Mouse (Mus musculus): ENCODE results near the gene Fbxw8.

Gene Fbxw8

GRCm38 (mm10) chr5:118071766-118072165 lies 83.5 kb downstream of the Fbxw8 start:
- DNase-seq, result no peak

GRCm38 (mm10) chr5:118069315-118069714 lies 85.9 kb downstream of the Fbxw8 start:
- peak; percentile 34 to 42 for DNase-seq

GRCm38 (mm10) chr5:118067984-118068494 lies 87.2 kb downstream of the Fbxw8 start:
- no peak for DNase-seq

GRCm38 (mm10) chr5:118067572-118067971 lies 87.7 kb downstream of the Fbxw8 start:
- no peak for DNase-seq

GRCm38 (mm10) chr5:118066828-118067227 lies 88.4 kb downstream of the Fbxw8 start:
- DNase-seq, result peak; percentile 35 to 57

GRCm38 (mm10) chr5:118065516-118066255 lies 89.6 kb downstream of the Fbxw8 start:
- DNase-seq, result no peak

GRCm38 (mm10) chr5:118064284-118064901 lies 90.9 kb downstream of the Fbxw8 start:
- no peak for DNase-seq

GRCm38 (mm10) chr5:118063181-118063621 lies 92.1 kb downstream of the Fbxw8 start:
- peak in 1 of 2 experiments; percentile 30 for DNase-seq

- no peak for DNase-seq
Measured at GRCm38 (mm10) chr5:118061391-118061790, 93.9 kb downstream of the Fbxw8 start.

- no peak for DNase-seq
Measured at GRCm38 (mm10) chr5:118059646-118060045, 95.6 kb downstream of the Fbxw8 start.

- no peak for DNase-seq
Measured at GRCm38 (mm10) chr5:118058858-118059257, 96.4 kb downstream of the Fbxw8 start.

- DNase-seq, result peak; percentile 56 to 64
Measured at GRCm38 (mm10) chr5:118057508-118058111, 97.7 kb downstream of the Fbxw8 start.

GRCm38 (mm10) chr5:118053205-118053604 lies 102.1 kb downstream of the Fbxw8 start:
- no peak for DNase-seq

GRCm38 (mm10) chr5:118051981-118052662 lies 103.1 kb downstream of the Fbxw8 start:
- DNase-seq, result peak in 1 of 2 experiments; percentile 29

- no peak for DNase-seq
Measured at GRCm38 (mm10) chr5:118050743-118051142, 104.5 kb downstream of the Fbxw8 start.

GRCm38 (mm10) chr5:118048928-118049327 lies 106.3 kb downstream of the Fbxw8 start:
- no peak for DNase-seq

GRCm38 (mm10) chr5:118048412-118048811 lies 106.9 kb downstream of the Fbxw8 start:
- no peak for DNase-seq

- no peak for DNase-seq
Measured at GRCm38 (mm10) chr5:118047091-118047757, 108.0 kb downstream of the Fbxw8 start.

- DNase-seq, result no peak
Measured at GRCm38 (mm10) chr5:118045385-118045784, 109.9 kb downstream of the Fbxw8 start.

GRCm38 (mm10) chr5:118044907-118045306 lies 110.4 kb downstream of the Fbxw8 start:
- no peak for DNase-seq

GRCm38 (mm10) chr5:118043761-118044160 lies 111.5 kb downstream of the Fbxw8 start:
- no peak for DNase-seq

GRCm38 (mm10) chr5:118042599-118042998 lies 112.7 kb downstream of the Fbxw8 start:
- no peak for DNase-seq

All from lung, adult 18-20 months (tissue).